Mouse (Mus musculus) stomach, postnatal 0 days (tissue): Measurements from ENCODE around the gene Zdhhc24.

Experiments used
- CTCF ChIP-seq: IDR thresholded peaks from 2 replicates; pipeline ENCODE4 v1.5.1; 2016; ENCODE audit warnings: antibody characterized with exemption, low read depth, mild to moderate bottlenecking, moderate library complexity
- EP300 ChIP-seq: optimal IDR thresholded peaks from 2 replicates; pipeline ENCODE3; 2016; ENCODE audit warnings: antibody characterized with exemption

DNA sequence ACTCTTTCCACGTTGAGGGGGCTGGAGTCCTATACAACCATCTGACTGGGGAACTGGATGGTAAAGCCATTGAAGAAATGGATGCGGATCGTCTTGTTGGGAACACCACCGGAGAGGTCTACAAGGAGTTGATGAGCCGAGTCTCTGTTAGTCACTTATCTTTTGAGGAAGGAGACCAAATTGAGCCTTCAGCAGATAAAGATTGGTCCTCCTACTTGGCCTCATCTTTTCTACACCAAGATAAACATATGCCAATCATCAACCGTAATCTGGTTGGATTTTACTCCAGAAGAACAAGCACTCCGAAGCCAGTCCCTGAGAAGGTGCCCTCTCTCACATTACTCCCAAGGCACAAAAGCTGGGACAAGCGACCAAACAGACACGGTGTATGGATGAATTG is 37.6 kb upstream of the Zdhhc24 start:
- TF ChIP-seq CTCF, result no peak
- TF ChIP-seq EP300, result no peak
